Mouse (Mus musculus) forebrain, embryonic 16.5 days (tissue): ENCODE results near the gene Zfp991. TPM values are rescaled to one million over a fixed set of nuclear protein-coding genes. Genes with fewer than 3 reads are reported as not detected.
"Not testable (repeated sequence)": the region's sequence is repeated elsewhere in the genome, so short reads cannot be mapped to it uniquely, and the experiment has no call there.

Experiments
- ATAC-seq: fragments of 200-750 bp; cut with Nextera tagmentation; 2 replicates; pipeline ENCODE4 v1.8.0; 2017; ENCODE audit warnings: mild to moderate bottlenecking, moderate library complexity
- H3K27ac ChIP-seq: fragments of 300-500 bp; sonication (generic); 2 replicates; pipeline ENCODE4 v1.5.1; 2014; ENCODE audit warnings: low read length, control low read depth
- H3K27me3 ChIP-seq: fragments of 300-500 bp; sonication (generic); replicated peaks from 2 replicates; pipeline ENCODE4 v1.6.1; 2014; ENCODE audit warnings: low read length; ENCODE audit not compliant: control insufficient read depth, insufficient read depth
- H3K36me3 ChIP-seq: fragments of 300-500 bp; sonication (generic); 2 replicates; pipeline ENCODE4 v1.6.1; 2014; ENCODE audit not compliant: control insufficient read depth, insufficient read depth
- H3K4me1 ChIP-seq: fragments of 300-500 bp; sonication (generic); replicated peaks from 2 replicates; pipeline ENCODE4 v1.6.1; 2014; ENCODE audit warnings: low read length; ENCODE audit not compliant: control insufficient read depth, insufficient read depth
- H3K4me2 ChIP-seq: fragments of 300-500 bp; sonication (generic); 2 replicates; pipeline ENCODE4 v1.6.1; 2014; ENCODE audit warnings: mild to moderate bottlenecking, low read length, control low read depth
- H3K4me3 ChIP-seq: fragments of 300-500 bp; sonication (generic); replicated peaks from 2 replicates; pipeline ENCODE4 v1.5.1; 2014; ENCODE audit warnings: mild to moderate bottlenecking, low read length, control low read depth
- H3K9ac ChIP-seq: fragments of 300-500 bp; sonication (generic); replicated peaks from 2 replicates; pipeline ENCODE4 v1.6.1; 2014; ENCODE audit warnings: low read depth, low read length, control low read depth
- H3K9me3 ChIP-seq: fragments of 300-500 bp; sonication (generic); 2 replicates; pipeline ENCODE4 v1.6.1; 2016; ENCODE audit warnings: low read length; ENCODE audit not compliant: control insufficient read depth
- WGBS: fragments of 180-500 bp; shearing (Covaris S2); extraction: QIAGEN DNeasy Blood & Tissue Kit; methylation state at CpG from one replicate; pipeline ENCODE4 v1.1.7; 2014; 5-methylcytosine and 5-hydroxymethylcytosine counted together
- polyA plus RNA-seq: library from polyadenylated mRNA; unstranded; fragments of >200 nt; fragmentation: Nextera tagmentation; extraction: Ambion mirVana; gene quantifications from 2 replicates; pipeline ENCODE4 v1.2.1, GENCODE M21; 2015

The Zfp991 gene
- 3.9 and 4.1 TPM in 2 replicates for polyA plus RNA-seq

DNA sequence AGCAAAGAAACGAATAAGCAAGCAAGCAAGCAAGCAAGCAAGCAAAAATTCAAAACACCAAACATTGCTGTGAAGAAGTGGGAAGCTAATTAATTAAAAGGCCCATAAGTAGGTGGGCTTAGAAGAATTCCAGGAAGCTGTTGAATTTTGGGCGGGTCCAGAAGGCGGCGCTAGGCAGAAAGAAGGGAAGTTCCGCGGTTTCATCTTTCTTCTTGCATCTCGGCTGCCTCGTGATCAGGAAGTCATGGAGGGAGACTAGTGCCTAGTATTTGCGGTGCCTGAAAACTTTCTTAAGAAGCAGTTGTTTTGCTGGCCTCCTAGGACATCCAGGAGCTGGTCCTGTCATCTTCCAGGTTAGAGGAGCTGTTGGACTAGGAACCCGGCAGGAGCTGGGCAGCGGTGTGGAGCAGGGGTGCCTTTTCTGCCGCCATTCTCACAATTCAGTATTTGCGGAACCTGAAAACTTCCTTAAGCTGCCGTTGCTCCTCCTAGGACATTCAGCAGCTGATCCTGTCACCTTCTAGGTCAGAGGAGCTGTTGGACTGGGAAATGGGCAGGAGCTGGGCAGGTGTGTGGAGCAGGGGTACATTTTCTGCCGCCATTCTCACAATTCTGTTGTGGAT is at the start of gene Zfp991:
Gene Zfp991 (plus strand): TSS at position 202 of the 623 bp plus-strand sequence.
- not testable (repeated sequence) for H3K4me1 ChIP-seq, H3K27ac ChIP-seq, H3K27me3 ChIP-seq, ATAC-seq, H3K9me3 ChIP-seq, H3K9ac ChIP-seq, H3K4me2 ChIP-seq, H3K36me3 ChIP-seq
- peak within 1 kb of the TSS; percentile 26 for H3K4me3 ChIP-seq
- WGBS, result 40% methylated on average over 2 of the region's 15 CpGs

DNA sequence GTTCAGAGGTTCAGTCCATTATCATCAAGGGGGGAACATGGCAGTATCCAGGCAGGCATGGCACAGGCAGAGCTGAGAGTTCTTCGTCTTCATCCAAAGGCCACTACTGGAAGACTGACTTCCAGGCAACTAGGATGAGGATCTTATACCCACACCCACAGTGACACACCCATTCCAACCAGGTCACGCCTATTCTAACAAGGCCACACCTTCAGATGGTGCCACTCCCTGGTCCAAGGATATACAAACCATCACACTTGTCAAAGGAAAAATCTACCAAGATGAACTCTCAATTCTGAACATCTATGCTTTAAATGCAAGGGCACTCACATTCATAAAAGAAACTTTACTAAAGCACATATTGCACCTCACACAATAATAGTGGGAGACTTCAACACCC is 36.2 kb upstream of the Zfp991 start:
- not testable (repeated sequence) for H3K4me3 ChIP-seq, H3K4me2 ChIP-seq, H3K9me3 ChIP-seq, ATAC-seq, H3K27ac ChIP-seq, H3K36me3 ChIP-seq, H3K9ac ChIP-seq, H3K27me3 ChIP-seq, H3K4me1 ChIP-seq
- WGBS, result 64% methylated on average over 2 of the region's 2 CpGs

DNA sequence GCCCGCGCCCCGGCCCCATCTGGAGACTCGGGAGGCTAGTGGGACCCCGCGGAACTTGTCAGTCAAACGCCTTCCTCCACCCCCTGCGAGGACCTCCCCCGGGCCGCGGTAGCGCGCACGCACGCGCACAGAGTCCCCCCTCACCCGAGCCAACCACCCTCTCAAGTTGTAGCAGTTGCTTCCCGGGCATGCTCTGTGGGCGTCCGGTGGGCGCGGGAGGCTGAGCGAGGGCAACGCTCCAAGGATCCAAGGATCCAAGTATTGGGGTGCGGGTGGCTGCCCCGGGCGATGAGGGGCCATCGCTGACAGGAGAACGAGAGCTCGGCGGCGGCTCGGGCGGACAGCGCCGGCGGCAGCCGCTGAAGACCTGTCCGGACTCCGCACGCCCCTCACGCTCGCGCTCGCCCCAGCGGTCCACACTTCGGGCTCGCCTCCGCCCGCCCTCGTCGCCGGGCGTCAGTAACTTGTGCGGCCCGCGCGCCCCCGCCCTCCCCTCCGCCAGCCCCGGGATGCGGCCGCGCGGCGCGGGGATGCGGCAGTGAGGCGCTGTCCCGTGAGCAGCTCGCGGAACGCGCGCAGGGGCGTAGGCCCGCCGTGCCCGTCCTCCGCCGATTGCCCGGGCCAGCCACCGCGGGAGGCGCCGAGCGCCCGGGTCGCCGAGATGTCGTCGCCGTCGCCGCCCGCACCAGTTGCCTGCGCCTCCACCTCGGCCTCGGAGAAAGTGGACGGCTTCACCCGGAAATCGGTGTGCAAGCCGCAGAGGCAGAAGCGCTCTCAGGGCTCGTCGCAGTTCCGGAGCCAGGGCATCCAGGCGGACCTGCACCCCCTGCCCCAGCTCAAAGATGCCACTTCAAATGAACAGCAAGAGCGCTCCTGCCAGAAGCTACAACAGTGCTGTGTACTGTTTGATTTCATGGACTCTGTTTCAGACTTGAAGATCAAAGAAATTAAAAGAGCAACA is 29.9 kb upstream of the Zfp991 start:
- H3K4me1 ChIP-seq, H3K9me3 ChIP-seq, H3K27ac ChIP-seq, H3K27me3 ChIP-seq, H3K36me3 ChIP-seq: not testable (repeated sequence)
- ATAC-seq, result peak; percentile 93
- Histone ChIP-seq H3K4me2 (peak overlapping the region; percentile 58), H3K4me3 (peak overlapping the region; percentile 47), H3K9ac (peak overlapping the region; percentile 43; the same call in 1 of the 2 replicates)
- WGBS, result under 1% methylated on average over 90 of the region's 109 CpGs

DNA sequence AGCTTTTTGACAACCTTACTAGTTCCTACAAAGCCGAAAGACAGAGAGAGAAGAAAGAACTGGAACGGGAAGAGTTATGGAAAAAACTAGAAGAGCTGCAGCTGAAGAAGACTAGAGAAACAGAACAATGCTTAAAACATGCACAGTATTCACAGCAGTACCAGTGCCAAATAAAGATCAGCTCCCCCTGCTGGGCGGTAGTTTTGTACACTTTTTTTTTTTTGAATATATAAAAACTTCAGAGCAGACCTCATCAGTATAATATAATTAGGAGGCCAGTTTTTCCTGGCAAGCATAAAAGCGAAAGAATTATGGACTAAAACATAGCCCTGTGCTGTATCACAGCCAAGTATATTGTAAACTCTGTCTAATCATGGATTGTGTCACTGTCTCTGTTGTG is 28.0 kb upstream of the Zfp991 start:
- not testable (repeated sequence) for H3K4me3 ChIP-seq, H3K4me1 ChIP-seq, H3K27ac ChIP-seq, H3K4me2 ChIP-seq, H3K9me3 ChIP-seq, H3K9ac ChIP-seq, H3K27me3 ChIP-seq, H3K36me3 ChIP-seq, ATAC-seq
- 59% methylated on average over 4 of the region's 4 CpGs for WGBS

DNA sequence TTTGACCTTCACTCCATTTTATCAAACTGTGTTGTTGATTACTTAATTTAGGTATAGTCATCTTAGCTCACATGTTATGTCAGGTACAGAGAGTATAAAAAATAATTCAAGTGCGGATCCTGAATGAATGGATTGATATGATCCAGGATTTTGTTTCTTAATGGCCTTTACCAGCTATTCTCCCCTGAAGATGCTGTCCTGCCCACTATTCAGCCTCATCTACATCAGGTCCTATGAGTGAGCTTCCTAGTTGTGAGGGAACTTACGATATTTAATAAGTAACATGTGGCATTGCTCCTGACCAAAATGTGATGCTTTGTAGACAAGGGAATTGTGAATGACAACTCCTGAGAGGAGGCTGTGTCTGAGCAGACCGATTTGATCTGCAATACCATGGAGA is 14.0 kb upstream of the Zfp991 start:
- not testable (repeated sequence) for H3K9ac ChIP-seq, ATAC-seq, H3K27me3 ChIP-seq, H3K9me3 ChIP-seq, H3K36me3 ChIP-seq, H3K4me3 ChIP-seq, H3K4me1 ChIP-seq, H3K4me2 ChIP-seq, H3K27ac ChIP-seq
- 71% methylated on average over 2 of the region's 3 CpGs for WGBS

DNA sequence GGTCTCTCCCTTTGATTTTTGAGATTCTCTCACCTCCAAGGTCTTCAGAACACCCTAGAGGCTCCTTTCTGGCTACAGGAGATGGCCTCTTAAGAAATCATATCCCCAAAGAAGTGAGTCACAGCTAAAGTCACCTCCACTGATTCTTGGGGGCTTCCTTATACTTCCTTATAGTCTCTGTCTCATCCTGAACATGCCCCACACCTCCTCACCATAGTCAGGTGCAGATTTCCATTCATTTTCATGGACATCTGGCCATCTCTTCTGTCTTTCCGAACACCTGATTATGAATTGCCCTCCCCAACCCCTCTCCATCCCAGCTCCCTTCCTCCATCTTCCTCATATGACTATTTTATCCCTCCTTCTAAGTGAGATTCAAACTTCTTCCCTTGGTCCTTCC is 9.6 kb upstream of the Zfp991 start:
- not testable (repeated sequence) for H3K4me1 ChIP-seq, H3K9ac ChIP-seq, H3K4me3 ChIP-seq, H3K36me3 ChIP-seq, H3K4me2 ChIP-seq, H3K27me3 ChIP-seq, H3K27ac ChIP-seq, ATAC-seq
- H3K9me3 ChIP-seq, result peaks cover 12% of the 10 kb centered on the region
- WGBS, result 74% methylated on average over 1 of the region's 1 CpGs

DNA sequence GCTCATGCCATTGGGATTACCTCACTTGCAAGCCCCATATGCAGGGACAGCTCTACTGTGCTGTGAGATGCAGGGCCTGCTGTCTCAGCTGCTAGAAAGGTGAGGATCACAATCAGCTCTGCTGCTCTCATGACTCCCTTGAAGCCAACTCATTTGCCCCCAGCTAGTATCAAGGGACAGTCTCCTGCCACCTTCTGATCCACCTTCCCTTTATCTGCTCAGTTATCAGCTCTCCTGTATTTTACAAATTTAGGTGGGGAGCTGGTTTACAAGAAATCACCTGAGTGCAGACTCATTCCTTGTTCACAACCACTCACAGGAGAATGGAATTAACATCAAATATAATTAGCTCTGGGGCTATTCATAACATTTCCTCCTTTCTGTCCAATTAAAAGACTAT is 8.0 kb upstream of the Zfp991 start:
- not testable (repeated sequence) for H3K4me1 ChIP-seq, ATAC-seq

DNA sequence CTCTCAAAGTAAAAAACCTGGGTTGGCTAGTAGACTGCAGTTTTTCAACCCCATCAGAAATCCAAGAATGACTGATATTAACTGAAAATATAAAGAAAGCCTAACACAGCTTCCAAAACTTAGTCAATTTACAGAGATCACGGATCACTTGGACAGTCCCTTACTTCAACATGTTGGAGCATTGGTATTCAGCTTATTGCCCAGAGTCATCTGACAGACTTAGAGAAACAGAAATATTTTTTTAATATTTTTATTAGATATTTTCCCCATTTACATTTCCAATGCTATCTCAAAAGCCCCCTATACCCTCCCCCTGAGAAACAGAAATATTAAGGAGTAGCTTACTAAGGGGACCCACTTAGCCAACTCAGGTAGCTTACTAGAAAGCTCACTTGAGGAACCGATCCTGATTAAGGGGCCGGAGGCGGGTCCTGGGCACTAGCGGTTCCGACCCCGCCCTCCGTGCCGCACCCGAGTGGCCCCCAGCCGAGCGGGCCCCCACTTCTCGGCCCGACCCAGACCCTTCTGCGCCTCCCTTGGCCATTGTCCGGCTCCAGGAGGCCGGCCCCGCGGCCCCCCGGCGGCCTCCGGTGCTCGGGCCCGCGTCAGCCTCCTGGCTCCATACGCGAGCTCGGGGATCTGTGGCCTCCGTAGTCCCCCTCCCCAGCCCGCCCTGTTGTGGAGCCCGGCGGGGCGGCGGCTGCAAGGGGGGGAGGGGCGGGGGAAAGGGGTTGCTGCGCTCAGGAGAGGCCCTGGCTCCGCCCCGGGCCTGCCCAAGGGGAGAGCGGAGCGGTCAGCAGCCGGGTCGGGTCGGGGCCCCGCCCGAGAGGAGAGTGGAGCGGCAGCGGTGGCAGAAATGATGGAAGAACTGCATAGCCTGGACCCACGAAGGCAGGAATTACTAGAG is 7.2 kb upstream of the Zfp991 start:
- not testable (repeated sequence) for H3K4me1 ChIP-seq, H3K27ac ChIP-seq, H3K36me3 ChIP-seq, H3K27me3 ChIP-seq
- H3K4me3 ChIP-seq, result peak overlapping the region; percentile 51
- WGBS, result 8% methylated on average over 48 of the region's 48 CpGs
- peak overlapping the region; percentile 73 for H3K4me2 ChIP-seq
- peak overlapping the region; percentile 74 for H3K9ac ChIP-seq
- ATAC-seq, result peak; percentile 98
- H3K9me3 ChIP-seq, result peaks cover 15% of the 10 kb centered on the region

More for the DNA sequence above, 8.0 kb upstream of the Zfp991 start:
- H3K36me3 ChIP-seq, H3K27me3 ChIP-seq, H3K4me2 ChIP-seq, H3K9ac ChIP-seq, H3K4me3 ChIP-seq, H3K27ac ChIP-seq: not testable (repeated sequence)
- peaks cover 15% of the 10 kb centered on the region for H3K9me3 ChIP-seq

DNA sequence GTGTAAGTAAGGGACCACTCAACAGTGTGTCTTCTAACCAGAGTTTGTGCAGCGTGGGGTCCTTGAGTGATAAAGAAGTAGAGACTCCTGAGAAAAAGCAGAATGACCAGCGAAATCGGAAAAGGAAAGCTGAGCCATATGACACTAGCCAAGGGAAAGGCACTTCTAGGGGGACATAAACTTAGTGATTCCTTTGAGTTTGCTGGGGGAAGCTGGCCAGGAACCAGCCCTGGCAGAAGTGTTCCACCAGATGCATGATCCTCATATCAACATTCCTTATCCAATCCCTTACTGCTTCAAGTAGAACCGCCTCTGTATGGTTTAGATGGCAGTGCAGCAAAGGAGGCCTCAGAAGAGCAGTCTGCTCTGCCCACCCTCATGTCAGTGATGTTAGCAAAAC is 6.5 kb upstream of the Zfp991 start:
- WGBS, result 19% methylated on average over 4 of the region's 4 CpGs
- peak overlapping the region; percentile 51 for H3K4me3 ChIP-seq
- H3K9ac ChIP-seq, result peak overlapping the region; percentile 74
- H3K9me3 ChIP-seq, result peaks cover 15% of the 10 kb centered on the region
- H3K4me1 ChIP-seq, H3K27ac ChIP-seq, H3K36me3 ChIP-seq, ATAC-seq, H3K27me3 ChIP-seq: not testable (repeated sequence)
- peak overlapping the region; percentile 73 for H3K4me2 ChIP-seq
